Mouse (Mus musculus) liver (tissue): Measurements from ENCODE around the gene Stxbp5.

Source experiments
- DNase-seq: peaks from one replicate; pipeline ENCODE4 v3.0.0-alpha.2; 2020; ENCODE audit warnings: mixed read lengths

Gene Stxbp5

DNA sequence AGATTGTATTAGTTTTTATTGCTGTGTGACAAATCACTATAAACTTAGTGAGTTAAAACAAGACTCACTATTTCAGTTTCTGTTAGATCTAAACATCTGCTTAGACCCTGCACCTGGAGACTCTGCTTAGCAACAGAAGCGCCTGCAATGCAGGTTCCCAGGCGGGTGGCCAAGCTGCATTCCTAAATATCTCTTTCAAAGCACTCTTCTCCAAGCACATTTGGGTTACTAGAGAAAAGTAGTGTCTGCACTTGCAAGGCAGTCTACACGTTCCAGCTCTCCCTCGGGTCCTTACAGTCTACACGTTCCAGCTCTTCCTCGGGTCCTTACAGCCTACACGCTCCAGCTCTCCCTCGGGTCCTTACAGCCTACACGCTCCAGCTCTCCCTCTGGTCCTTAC, 44.1 kb downstream of the Stxbp5 start:
- no peak for DNase-seq

GRCm38 (mm10) chr10:9846408-9846807, 54.5 kb downstream of the Stxbp5 start:
- no peak for DNase-seq

DNA sequence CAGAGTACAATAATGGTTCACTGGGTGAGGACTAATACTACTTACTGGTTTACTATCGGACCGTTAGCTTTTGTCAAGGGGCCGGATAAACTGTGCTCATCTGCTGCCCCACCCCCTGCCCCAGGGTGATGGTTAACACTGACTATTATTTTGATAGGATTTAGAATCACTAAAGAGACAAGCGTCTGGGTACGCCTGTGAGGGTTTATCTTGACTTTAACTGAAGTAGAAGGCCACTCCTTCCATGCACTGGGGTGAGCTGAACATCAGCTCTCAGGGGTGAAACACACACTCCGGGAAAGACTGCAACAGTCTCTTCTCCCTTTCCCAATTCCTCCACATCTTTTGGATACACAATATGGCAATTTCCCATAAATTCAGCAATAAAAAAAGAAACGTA, 61.5 kb downstream of the Stxbp5 start:
- no peak for DNase-seq

DNA sequence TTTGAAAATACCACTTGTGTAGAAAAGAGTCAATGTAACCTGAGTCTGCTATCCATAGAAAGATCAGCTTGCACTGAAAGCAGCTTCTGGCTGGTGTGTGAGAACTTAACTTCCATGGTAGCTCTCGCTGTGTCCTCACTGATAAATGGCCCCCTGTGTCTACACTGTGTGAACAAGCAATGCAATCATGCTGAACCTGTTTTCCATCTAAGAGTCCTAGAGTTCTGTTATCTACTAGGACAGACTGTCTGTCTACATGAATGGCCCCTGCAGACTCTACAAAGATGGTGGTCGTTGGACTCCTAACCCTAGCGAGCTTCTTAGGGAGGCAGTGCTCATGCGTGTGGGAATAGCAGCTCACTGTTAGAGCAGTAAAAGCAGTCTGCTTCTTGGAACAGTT, 65.9 kb downstream of the Stxbp5 start:
- no peak for DNase-seq

DNA sequence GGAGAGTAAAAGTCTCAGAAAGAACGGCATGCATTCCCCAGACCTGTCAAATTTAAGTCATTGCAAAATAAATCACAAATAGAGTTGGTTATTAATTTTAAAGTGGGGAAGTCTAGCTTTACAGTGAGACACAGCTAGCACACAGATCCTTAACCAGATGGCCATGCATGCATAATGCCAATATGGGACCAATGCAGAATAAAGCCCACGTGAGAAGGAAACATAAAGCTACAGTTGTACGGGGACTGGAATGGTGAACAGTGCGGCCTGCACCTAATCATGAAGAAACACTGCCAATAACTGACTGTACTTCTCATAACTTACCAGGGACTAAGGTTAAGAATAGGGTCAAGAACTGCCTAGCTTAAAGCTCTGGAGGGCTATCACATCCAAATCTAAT, 67.9 kb downstream of the Stxbp5 start:
- DNase-seq, result no peak

DNA sequence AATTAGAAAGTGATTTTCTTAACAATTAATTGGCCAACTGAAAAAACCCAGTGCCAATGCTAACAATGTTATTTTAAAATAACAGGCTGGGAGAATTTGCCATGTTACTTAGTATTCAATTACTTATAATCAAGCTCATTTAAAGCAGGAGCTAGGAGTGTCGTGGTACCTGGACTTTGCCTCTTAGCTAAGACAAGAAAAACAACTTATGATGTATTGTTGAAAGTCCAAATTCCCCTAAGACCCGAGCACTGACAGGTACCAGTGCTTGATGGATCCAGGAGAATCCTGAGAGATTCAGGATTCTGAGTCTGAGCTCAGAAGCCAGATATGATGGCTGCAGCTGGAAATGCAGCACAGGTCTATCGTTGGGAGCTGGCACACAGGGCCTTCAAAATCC, 71.1 kb downstream of the Stxbp5 start:
- DNase-seq, result no peak

GRCm38 (mm10) chr10:9821299-9821698, 79.6 kb downstream of the Stxbp5 start:
- no peak for DNase-seq

- DNase-seq, result no peak
Measured at GRCm38 (mm10) chr10:9818574-9818973, 82.3 kb downstream of the Stxbp5 start.

GRCm38 (mm10) chr10:9813926-9814325, 87.0 kb downstream of the Stxbp5 start:
- no peak for DNase-seq

DNA sequence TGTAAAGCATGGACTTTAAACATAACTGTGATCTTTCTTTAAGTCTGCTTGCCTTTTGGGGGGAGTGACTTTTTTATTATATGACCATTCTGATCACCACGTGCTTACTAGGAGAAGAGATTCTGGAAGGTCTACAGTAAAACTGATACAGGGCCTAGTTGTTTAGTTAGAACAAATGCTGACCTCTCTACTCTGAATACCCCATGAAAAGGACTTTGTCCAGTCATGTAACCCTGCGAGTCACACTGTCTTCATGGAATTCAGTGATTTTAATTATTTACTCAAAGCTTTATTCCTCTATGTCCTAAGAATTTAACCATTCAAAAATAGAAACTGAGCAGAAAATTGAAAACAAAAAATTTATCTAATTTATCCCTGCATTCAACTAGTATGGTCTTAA, 93.3 kb downstream of the Stxbp5 start:
- no peak for DNase-seq

DNA sequence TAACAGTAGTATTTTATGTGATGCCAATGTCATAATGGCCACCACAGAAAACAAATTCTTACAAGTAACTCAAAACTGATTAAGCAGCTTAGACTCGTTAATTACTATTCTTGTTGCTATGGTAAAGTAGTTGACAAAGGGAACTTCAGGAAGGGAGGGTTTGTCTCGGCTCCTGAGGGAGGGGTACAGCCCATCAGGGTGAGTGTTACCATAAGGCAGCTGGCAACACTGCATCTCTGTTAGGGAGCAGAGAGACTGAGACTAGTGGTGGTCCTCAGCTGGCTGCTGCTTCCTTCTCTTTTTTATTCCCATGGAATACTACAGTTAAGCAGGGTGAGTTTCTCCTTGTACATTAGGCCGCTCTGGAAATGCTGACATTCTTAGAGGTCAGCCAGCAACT, 95.5 kb downstream of the Stxbp5 start:
- no peak for DNase-seq

GRCm38 (mm10) chr10:9803126-9803525, 97.8 kb downstream of the Stxbp5 start:
- DNase-seq, result no peak

- DNase-seq, result no peak
Measured at GRCm38 (mm10) chr10:9801571-9801970, 99.3 kb downstream of the Stxbp5 start.

DNA sequence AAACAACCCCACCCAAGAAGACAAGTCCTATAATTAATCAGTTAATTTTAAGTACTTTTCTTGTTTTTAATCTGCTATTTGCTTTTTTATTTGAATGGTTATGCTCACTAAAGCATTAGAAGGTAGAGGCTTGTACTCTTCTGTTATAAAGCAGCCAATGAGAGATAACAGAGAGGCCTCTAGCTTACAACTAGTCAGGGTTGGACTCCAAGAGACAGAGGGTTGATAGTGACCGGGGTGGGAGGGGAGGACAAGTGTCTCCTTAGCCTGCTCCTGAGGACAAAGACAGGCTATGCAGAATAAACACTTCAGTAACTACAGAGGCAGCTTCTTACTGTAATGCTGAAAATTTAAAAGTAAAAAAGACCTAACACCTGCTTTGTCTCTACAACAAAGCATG, 101.8 kb downstream of the Stxbp5 start:
- no peak for DNase-seq

GRCm38 (mm10) chr10:9796429-9796828, 104.5 kb downstream of the Stxbp5 start:
- DNase-seq, result no peak

- no peak for DNase-seq
Measured at GRCm38 (mm10) chr10:9794429-9794828, 106.5 kb downstream of the Stxbp5 start.

GRCm38 (mm10) chr10:9790947-9791346, 109.9 kb downstream of the Stxbp5 start:
- no peak for DNase-seq

- DNase-seq, result no peak
Measured at GRCm38 (mm10) chr10:9786461-9786860, 114.4 kb downstream of the Stxbp5 start.

DNA sequence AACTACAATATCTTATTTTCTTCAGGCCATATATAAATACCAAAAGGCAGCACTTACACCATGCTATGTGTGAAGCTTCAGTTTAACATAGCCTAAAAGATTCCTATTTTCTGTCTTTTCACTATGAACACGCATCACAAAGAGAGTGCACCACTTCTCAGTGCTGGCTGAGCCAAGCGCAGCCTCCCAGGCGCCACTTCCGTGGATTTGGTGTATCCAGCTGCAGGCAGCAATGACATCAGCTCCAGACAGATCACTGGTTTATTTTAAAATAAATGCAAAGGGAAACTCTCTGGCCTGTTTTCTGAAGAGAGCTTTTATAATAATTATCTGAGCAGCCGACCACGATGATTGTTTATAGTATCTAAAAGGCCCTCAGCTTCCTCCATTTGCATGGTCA, 115.2 kb downstream of the Stxbp5 start:
- DNase-seq, result no peak

- DNase-seq, result no peak
Measured at GRCm38 (mm10) chr10:9779864-9780263, 121.0 kb downstream of the Stxbp5 start.

DNA sequence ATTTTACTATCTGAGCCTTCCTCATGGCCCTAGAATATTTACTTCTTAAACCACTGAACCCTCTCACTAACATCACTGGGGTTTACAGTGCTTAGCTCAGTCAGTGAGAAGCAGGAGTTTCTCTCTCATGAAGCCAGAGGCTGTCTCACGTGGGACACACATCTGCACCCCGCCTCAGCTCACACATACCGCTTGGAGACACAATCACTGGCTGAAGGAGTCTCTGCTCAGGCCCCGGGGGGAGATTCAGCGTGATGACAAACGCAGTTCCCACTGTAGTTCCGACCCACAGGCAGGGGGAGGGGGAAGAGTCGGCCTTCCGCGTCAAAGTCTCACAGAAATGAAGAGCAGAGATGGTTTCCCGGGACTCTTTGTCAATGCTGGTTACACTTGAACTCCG, 130.6 kb downstream of the Stxbp5 start:
- DNase-seq, result no peak

DNA sequence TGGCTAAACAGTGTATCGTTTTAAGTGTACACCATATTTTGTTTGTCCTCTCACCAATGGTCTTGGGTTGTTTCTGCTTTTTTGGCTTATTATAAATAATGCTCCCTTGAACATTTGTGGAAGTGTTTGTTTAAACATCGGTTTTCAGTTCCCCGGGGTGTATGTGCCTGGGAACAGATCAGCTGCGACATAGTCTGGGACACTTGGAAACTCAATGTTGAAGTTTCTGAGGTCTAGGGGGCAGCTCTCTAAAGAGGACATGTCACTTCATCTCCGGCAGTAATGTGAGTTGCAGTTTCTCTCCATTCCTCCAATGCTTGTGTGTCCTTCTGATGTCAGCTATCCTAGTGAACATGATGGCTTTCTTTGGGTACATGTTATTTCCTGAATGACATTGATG, 137.0 kb downstream of the Stxbp5 start:
- DNase-seq, result no peak

DNA sequence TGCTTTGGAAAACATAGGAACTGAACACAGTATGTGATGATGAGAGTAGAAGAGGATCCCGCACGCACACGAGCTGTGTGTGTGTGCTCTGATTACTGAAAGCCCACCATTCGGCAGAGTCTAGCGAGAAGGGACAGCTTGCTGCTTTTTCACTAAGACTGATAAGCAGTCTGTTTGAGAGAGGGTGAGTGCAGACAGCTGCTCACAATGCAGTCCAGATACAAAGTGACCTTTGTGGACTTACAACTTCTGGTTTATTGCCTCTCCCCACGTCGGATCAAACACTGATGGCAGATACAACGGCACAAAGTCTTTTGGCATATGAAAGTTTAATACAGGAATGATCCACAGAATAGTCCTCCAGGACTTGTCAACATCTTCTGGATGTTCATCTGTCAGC, 140.6 kb downstream of the Stxbp5 start:
- DNase-seq, result no peak

DNA sequence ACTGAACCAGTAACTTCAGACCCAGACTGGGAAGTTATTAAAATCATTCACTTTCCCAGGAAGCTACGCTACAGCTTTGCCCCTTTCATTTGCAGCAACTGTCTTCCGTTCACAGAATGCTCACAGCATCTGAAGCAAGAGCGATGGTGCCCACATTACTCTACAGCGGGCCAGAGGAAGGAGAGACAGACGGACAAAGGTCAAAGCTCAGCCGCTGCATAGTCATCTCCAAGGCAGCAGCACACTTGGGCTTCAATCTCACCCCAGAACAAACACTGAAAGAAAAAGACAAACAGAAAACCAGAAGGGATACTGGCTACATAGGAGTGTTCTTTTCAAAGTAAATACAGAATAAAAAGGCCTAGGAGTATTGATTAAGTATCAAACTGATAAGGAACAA, 144.3 kb downstream of the Stxbp5 start:
- DNase-seq, result no peak

GRCm38 (mm10) chr10:9754893-9755541, 145.9 kb downstream of the Stxbp5 start:
- DNase-seq, result peak; percentile 54

- DNase-seq, result no peak
Measured at GRCm38 (mm10) chr10:9733861-9734260, 167.0 kb downstream of the Stxbp5 start.
